Mouse (Mus musculus) ES-E14 (cell line): ENCODE results near the gene Rxra. TPM values are rescaled to one million over a fixed set of nuclear protein-coding genes. Genes with fewer than 3 reads are reported as not detected.

Source experiments
- DNase-seq: peaks from one replicate; pipeline ENCODE4 v3.0.0-alpha.2; 2013; ENCODE audit warnings: low read depth, low spot score
- H3K27ac ChIP-seq: 2 replicates; pipeline ENCODE4 v1.5.1; 2012; ENCODE audit warnings: low read depth, mild to moderate bottlenecking, low read length, moderate library complexity, mixed read lengths; ENCODE audit not compliant: poor library complexity, insufficient read depth, severe bottlenecking
- H3K36me3 ChIP-seq: 2 replicates; pipeline ENCODE4 v1.6.1; 2012; ENCODE audit warnings: mild to moderate bottlenecking, low read length, moderate library complexity, mixed read lengths; ENCODE audit not compliant: control insufficient read depth, poor library complexity, insufficient read depth, severe bottlenecking
- H3K4me1 ChIP-seq, 2 experiments: fragments of 150-350 bp in 1 of 2; sonication (generic) in 1 of 2; 2 replicates each; pipeline ENCODE4 v1.6.1; 2012; ENCODE audit warnings: low read length in 2 of 2, mild to moderate bottlenecking in 1 of 2, mixed read lengths in 1 of 2; ENCODE audit not compliant: control insufficient read depth in 2 of 2, insufficient read depth in 2 of 2, poor library complexity in 1 of 2
- H3K4me3 ChIP-seq, 2 experiments: fragments of 150-350 bp in 1 of 2; sonication (generic) in 1 of 2; 2 replicates each; pipeline ENCODE4 v1.5.1; 2012; ENCODE audit warnings: low read length in 2 of 2, low read depth in 1 of 2, mild to moderate bottlenecking in 1 of 2, mixed read lengths in 1 of 2; ENCODE audit not compliant: insufficient read depth in 1 of 2, poor library complexity in 1 of 2, severe bottlenecking in 1 of 2
- H3K9ac ChIP-seq: 2 replicates; pipeline ENCODE4 v1.6.1; 2012; ENCODE audit warnings: low read depth, mild to moderate bottlenecking, low read length, mixed read lengths; ENCODE audit not compliant: poor library complexity, insufficient read depth, severe bottlenecking
- H3K9me3 ChIP-seq: fragments of 150-350 bp; sonication (generic); 2 replicates; pipeline ENCODE4 v1.6.1; 2012; ENCODE audit warnings: low read depth, mild to moderate bottlenecking, low read length; ENCODE audit not compliant: control insufficient read depth, insufficient read depth
- CHD2 ChIP-seq: IDR thresholded peaks from 2 replicates; pipeline ENCODE4 v1.6.1; 2014; ENCODE audit warnings: mild to moderate bottlenecking, low read depth, low read length, inconsistent platforms
- HCFC1 ChIP-seq: IDR thresholded peaks from 2 replicates; pipeline ENCODE4 v1.6.1; 2012; ENCODE audit warnings: low read length, inconsistent platforms, borderline replicate concordance; ENCODE audit not compliant: insufficient read depth
- MAFK ChIP-seq: IDR thresholded peaks from 2 replicates; pipeline ENCODE4 v1.6.1; 2014; ENCODE audit warnings: mild to moderate bottlenecking, low read depth, low read length, inconsistent platforms; ENCODE audit not compliant: insufficient read depth
- ZC3H11A ChIP-seq: IDR thresholded peaks from 2 replicates; pipeline ENCODE4 v1.6.1; 2012; ENCODE audit warnings: low read depth, mild to moderate bottlenecking, inconsistent platforms, low read length, borderline replicate concordance
- ZNF384 ChIP-seq: IDR thresholded peaks from 2 replicates; pipeline ENCODE4 v1.6.1; 2012; ENCODE audit warnings: low read depth, low read length, inconsistent platforms
- in situ Hi-C, 2 experiments: fragments of 600-800 bp; cut with MboI; formaldehyde crosslinking; loops; one replicate each; pipeline ENCODE4 v1.15.1; 2025; ENCODE audit warnings: low sequenced_read_pairs in 2 of 2, inconsistent platforms in 1 of 2; ENCODE audit not compliant: unreplicated experiment in 2 of 2
- total RNA-seq: library from RNA; depleted of rRNA; stranded (reverse); fragments of 300-350 nt; gene quantifications from 2 replicates; pipeline ENCODE4 v1.2.3, GENCODE M21; 2012

Gene Rxra
- total RNA-seq, 1 experiment, result 21.0 TPM

GRCm38 (mm10) chr2:27740091-27740608 is 63.9 kb downstream of the Rxra start:
- Histone ChIP-seq H3K4me3 (peak overlapping the region; percentile 10 to 39), H3K27ac (peak overlapping the region; percentile 22; the same call in 1 of the 2 replicates), H3K4me1 (peaks cover 8 to 24% of the 10 kb centered on the region in 2 experiments), H3K36me3 (no peaks in the 10 kb centered on the region), H3K9ac (peak overlapping the region; percentile 51), H3K9me3 (no peaks in the 10 kb centered on the region)
- in situ Hi-C loops, result no loop called here
- DNase-seq, result peak; percentile 53
- TF ChIP-seq MAFK, result peak; percentile 99
- TF ChIP-seq HCFC1, result no peak
- no peak for TF ChIP-seq ZC3H11A
- TF ChIP-seq CHD2, result no peak
- TF ChIP-seq ZNF384, result no peak

GRCm38 (mm10) chr2:27743177-27743576 is 66.9 kb downstream of the Rxra start:
- no peak overlapping the region for H3K4me3 ChIP-seq
- DNase-seq, result no peak
- in situ Hi-C loops, result no loop called here
- TF ChIP-seq ZC3H11A, result no peak
- TF ChIP-seq HCFC1, result no peak
- no peak for TF ChIP-seq CHD2
- TF ChIP-seq ZNF384, result no peak
- TF ChIP-seq MAFK, result no peak
- H3K36me3 ChIP-seq, result no peaks in the 10 kb centered on the region; the same call in 1 of the 2 replicates
- H3K9ac ChIP-seq, result no peak overlapping the region
- peaks cover 14 to 43% of the 10 kb centered on the region in 2 experiments for H3K4me1 ChIP-seq
- H3K27ac ChIP-seq, result no peak overlapping the region
- H3K9me3 ChIP-seq, result no peaks in the 10 kb centered on the region

- H3K4me1 ChIP-seq, result peaks cover 14 to 42% of the 10 kb centered on the region in 2 experiments
These were observed 67.8 kb downstream of the Rxra start for GRCm38 (mm10) chr2:27743863-27744611.

GRCm38 (mm10) chr2:27744612-27745351 is 68.5 kb downstream of the Rxra start:
- Histone ChIP-seq H3K36me3 (no peaks in the 10 kb centered on the region; the same call in 1 of the 2 replicates), H3K27ac (0 out of 2 replicates have a peak overlapping the region, but pooled peaks have one; percentile 2), H3K9me3 (no peaks in the 10 kb centered on the region), H3K4me3 (no peak overlapping the region), H3K4me1 (peaks cover 8 to 36% of the 10 kb centered on the region in 2 experiments), H3K9ac (no peak overlapping the region)
- DNase-seq, result no peak
- in situ Hi-C loops, result no loop called here
- TF ChIP-seq ZC3H11A, result no peak
- TF ChIP-seq CHD2, result no peak
- TF ChIP-seq HCFC1, result no peak
- TF ChIP-seq ZNF384, result no peak
- TF ChIP-seq MAFK, result no peak

More at GRCm38 (mm10) chr2:27743863-27744611, 67.8 kb downstream of the Rxra start:
- Histone ChIP-seq H3K4me3 (no peak overlapping the region), H3K27ac (no peak overlapping the region), H3K9ac (no peak overlapping the region), H3K36me3 (no peaks in the 10 kb centered on the region; the same call in 1 of the 2 replicates), H3K9me3 (no peaks in the 10 kb centered on the region)
- DNase-seq, result no peak
- no peak for TF ChIP-seq HCFC1
- TF ChIP-seq ZC3H11A, result no peak
- no peak for TF ChIP-seq CHD2
- no peak for TF ChIP-seq ZNF384
- TF ChIP-seq MAFK, result no peak
- in situ Hi-C loops, result no loop called here
